Mouse (Mus musculus) adrenal gland, adult 18-20 months (tissue): ENCODE measurements around the gene Amotl1. TPM values are rescaled to one million over a fixed set of nuclear protein-coding genes. Genes with fewer than 3 reads are reported as not detected.

Experiments
- DNase-seq, 2 experiments: peaks; one replicate each; pipeline ENCODE4 v3.0.0; 2021 to 2022; ENCODE audit warnings: low spot score in 2 of 2
- total RNA-seq, 2 experiments: library from RNA; stranded (reverse); gene quantifications; 1 replicate in 1 of 2; 2 replicates in 1 of 2; pipeline ENCODE4 v1.2.3; 2021

Gene Amotl1
- total RNA-seq, 2 experiments from 2014 or later = 30.3 to 45.1 TPM

- no peak for DNase-seq
These were observed 85.4 kb downstream of the Amotl1 start for GRCm38 (mm10) chr9:14559430-14559829.

GRCm38 (mm10) chr9:14558332-14558731, 86.5 kb downstream of the Amotl1 start:
- no peak for DNase-seq

GRCm38 (mm10) chr9:14548366-14548761, 96.5 kb downstream of the Amotl1 start:
- no peak for DNase-seq

GRCm38 (mm10) chr9:14547584-14548365, 97.1 kb downstream of the Amotl1 start:
- no peak for DNase-seq

GRCm38 (mm10) chr9:14544034-14544757, 100.7 kb downstream of the Amotl1 start:
- DNase-seq = no peak

GRCm38 (mm10) chr9:14534833-14535456, 109.9 kb downstream of the Amotl1 start:
- DNase-seq = no peak

- DNase-seq = no peak
These were observed 111.2 kb downstream of the Amotl1 start for GRCm38 (mm10) chr9:14533659-14534058.

- DNase-seq = no peak
These were observed 112.6 kb downstream of the Amotl1 start for GRCm38 (mm10) chr9:14532283-14532682.

- no peak for DNase-seq
These were observed 114.9 kb downstream of the Amotl1 start for GRCm38 (mm10) chr9:14530004-14530403.

GRCm38 (mm10) chr9:14523408-14524043, 121.3 kb downstream of the Amotl1 start:
- DNase-seq = peak; percentile 68 to 76

- DNase-seq = no peak
These were observed 123.2 kb downstream of the Amotl1 start for GRCm38 (mm10) chr9:14521695-14522094.

GRCm38 (mm10) chr9:14520971-14521670, 123.7 kb downstream of the Amotl1 start:
- DNase-seq = no peak

- no peak for DNase-seq
These were observed 126.8 kb downstream of the Amotl1 start for GRCm38 (mm10) chr9:14518105-14518504.

GRCm38 (mm10) chr9:14517296-14517695, 127.6 kb downstream of the Amotl1 start:
- DNase-seq = no peak

GRCm38 (mm10) chr9:14512633-14513445, 132.0 kb downstream of the Amotl1 start:
- peak in 1 of 2 experiments; percentile 27 for DNase-seq

GRCm38 (mm10) chr9:14500916-14501424, 143.9 kb downstream of the Amotl1 start:
- no peak for DNase-seq

- DNase-seq = peak; percentile 89
These were observed 144.6 kb downstream of the Amotl1 start, which contains the start of the genes Kdm4d and Cwc15 for GRCm38 (mm10) chr9:14500023-14500915. Kdm4d (minus strand) TSS chr9:14500482. Cwc15 (plus strand) TSS chr9:14500617.

- no peak for DNase-seq
These were observed 145.8 kb downstream of the Amotl1 start for GRCm38 (mm10) chr9:14498896-14499705.
